Mouse (Mus musculus): ENCODE measurements at regions not wholly inside any gene's neighbourhood (a gene's known extent, or its start where the extent isn't known, plus 50 kb on each side); places are given as distances from the start of the nearest gene placed in this dataset. TPM values are rescaled to one million over a fixed set of nuclear protein-coding genes. Genes with fewer than 3 reads are reported as not detected.

DNA sequence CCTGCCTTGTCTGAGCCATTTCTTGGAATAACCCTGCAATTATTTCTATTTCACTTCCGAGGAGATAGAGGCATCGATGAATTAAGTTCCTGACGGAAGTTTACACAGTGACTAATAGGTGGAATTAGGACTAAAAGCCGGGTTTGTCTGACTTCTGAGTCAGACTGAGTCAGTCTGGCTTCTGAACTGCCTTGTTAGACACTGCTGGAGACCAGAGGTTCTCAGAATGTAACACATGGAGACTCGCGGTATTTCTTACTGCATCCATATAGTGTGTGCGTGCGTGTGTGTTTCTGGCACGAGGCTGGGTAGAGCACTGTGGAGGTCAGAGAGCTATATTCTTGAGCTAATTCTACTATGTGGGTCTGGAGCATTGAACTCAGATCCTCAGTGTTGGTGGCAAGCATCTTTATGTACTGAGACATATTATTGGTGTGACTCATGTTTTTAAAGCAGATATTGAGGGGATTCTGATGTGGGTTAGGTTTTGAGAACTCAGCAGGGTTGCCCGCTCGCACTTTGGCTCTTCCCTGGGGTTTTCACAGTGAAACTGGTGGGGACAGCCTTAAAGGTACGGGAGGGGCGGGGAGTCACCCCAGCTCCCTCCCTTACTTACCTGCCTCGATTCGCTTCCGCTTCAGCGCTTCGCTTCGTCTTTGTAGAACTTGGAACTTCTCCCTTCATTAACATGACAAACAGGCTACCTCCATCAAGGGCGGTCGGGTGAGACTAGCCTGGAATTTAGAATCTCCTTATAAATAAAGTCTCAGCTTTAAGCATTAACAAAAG, 101.2 kb downstream of the 4931417E11Rik start:
- H3K4me3 ChIP-seq (replicated peaks; ENCODE audit: low read length), result no peak overlapping the region
- H3K9ac ChIP-seq, result no peak overlapping the region
- DNase-seq (ENCODE audit: low spot score) (no peak), ATAC-seq (ENCODE audit: low FRiP score) (0 out of 2 replicates have a peak, but pooled peaks have one; percentile 21)
- H3K27me3 ChIP-seq (ENCODE audit: control insufficient read depth, insufficient read depth, low read length), result no peaks in the 10 kb centered on the region
- peak overlapping the region; percentile 41 for H3K4me2 ChIP-seq (replicated peaks)
- no peaks in the 10 kb centered on the region for H3K9me3 ChIP-seq (ENCODE audit: control insufficient read depth, low read length)
- H3K4me1 ChIP-seq (replicated peaks; ENCODE audit: control insufficient read depth, insufficient read depth, low read length), result no peaks in the 10 kb centered on the region
- H3K36me3 ChIP-seq (replicated peaks; ENCODE audit: control insufficient read depth, insufficient read depth), result no peaks in the 10 kb centered on the region
- H3K27ac ChIP-seq, result no peak overlapping the region
- 16% methylated on average over 21 of the region's 21 CpGs for WGBS

GRCm38 (mm10) chr6:73367616-73368015, 101.9 kb downstream of the 4931417E11Rik start:
- peak overlapping the region; percentile 41; the same call in 1 of the 2 replicates for H3K4me2 ChIP-seq (replicated peaks)
- no peak overlapping the region for H3K4me3 ChIP-seq (replicated peaks; ENCODE audit: low read length)
- DNase-seq (ENCODE audit: low spot score) (peak; percentile 93), ATAC-seq (ENCODE audit: low FRiP score) (peak; percentile 75; the same call in 1 of the 2 replicates)
- no peaks in the 10 kb centered on the region for H3K9me3 ChIP-seq (ENCODE audit: control insufficient read depth, low read length)
- no peaks in the 10 kb centered on the region for H3K36me3 ChIP-seq (replicated peaks; ENCODE audit: control insufficient read depth, insufficient read depth)
- WGBS, result 9% methylated on average over 5 of the region's 5 CpGs
- H3K4me1 ChIP-seq (replicated peaks; ENCODE audit: control insufficient read depth, insufficient read depth, low read length), result no peaks in the 10 kb centered on the region
- no peak overlapping the region for H3K27ac ChIP-seq
- H3K27me3 ChIP-seq (ENCODE audit: control insufficient read depth, insufficient read depth, low read length), result no peaks in the 10 kb centered on the region
- H3K9ac ChIP-seq, result no peak overlapping the region

- no peaks in the 10 kb centered on the region for H3K36me3 ChIP-seq (replicated peaks; ENCODE audit: control insufficient read depth, insufficient read depth)
- H3K27ac ChIP-seq, result no peak overlapping the region
- no peak for ATAC-seq (ENCODE audit: low FRiP score)
- no peaks in the 10 kb centered on the region for H3K27me3 ChIP-seq (ENCODE audit: control insufficient read depth, insufficient read depth, low read length)
- DNase-seq (ENCODE audit: low spot score), result no peak
- no peak overlapping the region for H3K9ac ChIP-seq
- no peak overlapping the region for H3K4me3 ChIP-seq (replicated peaks; ENCODE audit: low read length)
- 91% methylated on average over 2 of the region's 2 CpGs for WGBS
- H3K4me1 ChIP-seq (replicated peaks; ENCODE audit: control insufficient read depth, insufficient read depth, low read length), result no peaks in the 10 kb centered on the region
- H3K4me2 ChIP-seq (replicated peaks), result no peak overlapping the region
- H3K9me3 ChIP-seq (ENCODE audit: control insufficient read depth, low read length), result no peaks in the 10 kb centered on the region
Observed at GRCm38 (mm10) chr6:73366626-73367025, 102.8 kb downstream of the 4931417E11Rik start.

- Histone ChIP-seq H3K9ac (no peak overlapping the region), H3K36me3 (replicated peaks; ENCODE audit: control insufficient read depth, insufficient read depth) (no peaks in the 10 kb centered on the region), H3K27me3 (ENCODE audit: control insufficient read depth, insufficient read depth, low read length) (no peaks in the 10 kb centered on the region), H3K4me3 (replicated peaks; ENCODE audit: low read length) (no peak overlapping the region), H3K4me2 (replicated peaks) (no peak overlapping the region), H3K4me1 (replicated peaks; ENCODE audit: control insufficient read depth, insufficient read depth, low read length) (no peaks in the 10 kb centered on the region), H3K27ac (no peak overlapping the region), H3K9me3 (ENCODE audit: control insufficient read depth, low read length) (no peaks in the 10 kb centered on the region)
- ATAC-seq (ENCODE audit: low FRiP score), result no peak
- 91% methylated on average over 9 of the region's 9 CpGs for WGBS
- no peak for DNase-seq (ENCODE audit: low spot score)
Observed at GRCm38 (mm10) chr6:73365306-73365705, 104.2 kb downstream of the 4931417E11Rik start.

DNA sequence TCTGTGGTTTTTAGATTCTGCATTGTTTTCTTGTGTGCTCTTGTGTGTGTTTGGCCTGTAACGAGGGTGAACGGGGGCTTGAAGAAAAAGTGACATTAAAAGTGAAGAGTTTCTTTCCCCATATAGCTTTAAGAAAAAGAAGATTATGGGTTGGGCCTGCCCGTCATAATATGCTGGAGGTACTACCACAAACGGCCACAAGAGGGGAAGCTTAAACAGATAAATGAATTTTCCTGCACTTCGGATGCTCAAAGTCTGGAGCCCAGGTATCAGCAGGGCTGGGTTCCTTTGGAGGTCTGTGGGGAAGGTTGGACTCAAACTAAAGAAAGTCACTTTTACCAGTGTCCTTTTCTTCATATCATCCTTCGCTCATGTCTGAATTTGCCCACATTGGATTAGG, 86.8 kb downstream of the Suclg1 start:
- Histone ChIP-seq H3K4me1 (replicated peaks; ENCODE audit: control insufficient read depth, insufficient read depth, low read length) (no peaks in the 10 kb centered on the region), H3K4me3 (replicated peaks; ENCODE audit: low read length) (no peak overlapping the region), H3K9me3 (ENCODE audit: control insufficient read depth, low read length) (no peaks in the 10 kb centered on the region), H3K27me3 (ENCODE audit: control insufficient read depth, insufficient read depth, low read length) (no peaks in the 10 kb centered on the region), H3K4me2 (replicated peaks) (no peak overlapping the region), H3K36me3 (replicated peaks; ENCODE audit: control insufficient read depth, insufficient read depth) (no peaks in the 10 kb centered on the region), H3K27ac (no peak overlapping the region), H3K9ac (no peak overlapping the region)
- 73% methylated on average over 6 of the region's 6 CpGs for WGBS
- ATAC-seq (ENCODE audit: low FRiP score), result no peak
- DNase-seq (ENCODE audit: low spot score), result no peak

DNA sequence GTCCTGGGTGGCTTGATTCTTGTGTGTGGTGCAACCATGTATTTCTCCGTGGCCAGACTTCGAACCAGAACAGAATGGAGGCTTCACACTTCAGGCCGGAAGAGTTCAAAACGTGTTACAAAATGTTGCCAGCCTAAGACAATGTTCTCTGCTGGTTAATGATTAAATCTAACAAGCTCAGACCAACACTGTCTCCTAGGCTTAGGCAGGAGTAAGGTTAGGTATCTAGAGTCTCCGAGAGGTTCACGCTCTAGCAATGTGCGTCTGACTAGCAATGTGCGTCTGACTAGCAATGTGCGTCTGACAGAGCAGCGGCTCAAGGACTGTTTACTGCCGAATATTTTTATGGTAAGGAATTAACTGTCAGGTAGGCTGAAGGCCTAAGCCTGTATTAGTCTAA, 81.5 kb downstream of the Suclg1 start:
- Histone ChIP-seq H3K9me3 (ENCODE audit: control insufficient read depth, low read length) (no peaks in the 10 kb centered on the region), H3K9ac (no peak overlapping the region)
- ATAC-seq (ENCODE audit: low FRiP score), result no peak

More for the DNA sequence above, 81.5 kb downstream of the Suclg1 start:
- Histone ChIP-seq H3K4me3 (replicated peaks; ENCODE audit: low read length) (no peak overlapping the region), H3K27ac (no peak overlapping the region), H3K4me2 (replicated peaks) (no peak overlapping the region), H3K27me3 (ENCODE audit: control insufficient read depth, insufficient read depth, low read length) (no peaks in the 10 kb centered on the region), H3K4me1 (replicated peaks; ENCODE audit: control insufficient read depth, insufficient read depth, low read length) (no peaks in the 10 kb centered on the region), H3K36me3 (replicated peaks; ENCODE audit: control insufficient read depth, insufficient read depth) (no peaks in the 10 kb centered on the region)
- 90% methylated on average over 11 of the region's 11 CpGs for WGBS
- no peak for DNase-seq (ENCODE audit: low spot score)

Small RNA genes in the stretch of these regions (microRNA-seq; reads per million reads assigned to microRNA genes)
- gene Gm24370, result not detected

Measured in hindbrain, embryonic 14.5 days (tissue).